26 mouse cellular contexts compared by ENCODE assay signal in genomic region chr14:111808025-111808424, GRCm38 (mm10).
"Had no signal": no experiment of that assay in that cellular context is flagged by ENCODE, and none has a peak within 500 bp of the region (broad histone marks: within the 10 kb centered on the region; RNA-seq: fewer than 3 reads in every experiment).

No protein-coding gene starts in this region.

- H3K9me3 ChIP-seq: heart, embryonic 13.5 days; heart, embryonic 15.5 days; hindbrain, embryonic 13.5 days; hindbrain, embryonic 15.5 days; kidney, embryonic 15.5 days; limb, embryonic 13.5 days; limb, embryonic 15.5 days; liver, embryonic 12.5 days had no signal

- H3K27ac ChIP-seq: heart, adult 2 months; heart, embryonic 13.5 days; heart, embryonic 15.5 days; hindbrain, embryonic 13.5 days; hindbrain, embryonic 15.5 days; hindbrain, postnatal 0 days; kidney, embryonic 15.5 days; kidney, postnatal 0 days; limb, embryonic 13.5 days; limb, embryonic 15.5 days; liver, embryonic 12.5 days had no signal

- DNase-seq: gastrocnemius, postnatal 14 days; gastrocnemius, postnatal 36 days; heart, adult 11 months; heart, adult 2 months; heart, postnatal 14 days; heart, postnatal 36 days; kidney, adult 11 months; kidney, adult 2 months; kidney, adult 9 months; kidney, postnatal 14 days; kidney, postnatal 36 days; layer of hippocampus, adult 9-11 months; layer of hippocampus, postnatal 36 days; left cerebral cortex, postnatal 4 days had no signal

- H3K4me3 ChIP-seq: heart, adult 2 months; heart, embryonic 13.5 days; heart, embryonic 15.5 days; hindbrain, embryonic 13.5 days; hindbrain, embryonic 15.5 days; kidney, embryonic 15.5 days; limb, embryonic 13.5 days; limb, embryonic 15.5 days; liver, embryonic 12.5 days had no signal

- H3K36me3 ChIP-seq: heart, embryonic 13.5 days; heart, embryonic 15.5 days; hindbrain, embryonic 13.5 days; hindbrain, embryonic 15.5 days; kidney, embryonic 15.5 days; limb, embryonic 13.5 days; limb, embryonic 15.5 days; liver, embryonic 12.5 days had no signal

- H3K27me3 ChIP-seq: heart, embryonic 13.5 days; heart, embryonic 15.5 days; hindbrain, embryonic 13.5 days; hindbrain, embryonic 15.5 days; kidney, embryonic 15.5 days; limb, embryonic 13.5 days; limb, embryonic 15.5 days; liver, embryonic 12.5 days had no signal

- H3K9ac ChIP-seq: heart, embryonic 13.5 days; heart, embryonic 15.5 days; hindbrain, embryonic 13.5 days; hindbrain, embryonic 15.5 days; kidney, embryonic 15.5 days; limb, embryonic 13.5 days; limb, embryonic 15.5 days; liver, embryonic 12.5 days had no signal

- H3K4me2 ChIP-seq: heart, embryonic 11.5 days; heart, embryonic 13.5 days; heart, embryonic 15.5 days; hindbrain, embryonic 13.5 days; hindbrain, embryonic 15.5 days; kidney, embryonic 15.5 days; limb, embryonic 13.5 days; limb, embryonic 15.5 days; liver, embryonic 12.5 days had no signal

- ATAC-seq: hindbrain, postnatal 0 days; intestine, embryonic 16.5 days; liver, embryonic 12.5 days had no signal

- H3K4me1 ChIP-seq: heart, embryonic 15.5 days; hindbrain, embryonic 13.5 days; hindbrain, embryonic 15.5 days; kidney, embryonic 15.5 days; limb, embryonic 13.5 days; limb, embryonic 15.5 days; liver, embryonic 12.5 days had no signal
